ENCODE assay signal across 17 mouse cellular contexts in genomic region chr10:75995463-75995862, GRCm38 (mm10). TPM values are rescaled to one million over a fixed set of nuclear protein-coding genes. Genes with fewer than 3 reads are reported as not detected.
"Had no signal": no experiment of that assay in that cellular context is flagged by ENCODE, and none has a peak within 500 bp of the region (broad histone marks: within the 10 kb centered on the region; RNA-seq: fewer than 3 reads in every experiment).

No protein-coding gene starts in this region.

- DNase-seq: kidney, postnatal 14 days; left cerebral cortex, postnatal 4 days; lung, adult 2 months; lung, postnatal 4 days; midbrain, embryonic 14.5 days; thymus, adult 18-20 months; thymus, postnatal 25 days had no signal

RNA-seq across cellular contexts. Expression of gene Gm5134, which starts 41.1 kb away (rescaled TPM):
- total RNA-seq: layer of hippocampus, postnatal 14 days; left cerebral cortex, adult 18-20 months; left cerebral cortex, postnatal 4 days; liver, adult 2 months had no signal
- polyA plus RNA-seq: liver, adult 2 months; lung, postnatal 0 days; midbrain, embryonic 14.5 days; neural tube, embryonic 12.5 days; stomach, postnatal 0 days had no signal

RNA-seq across cellular contexts. Expression of gene Vpreb3, which starts 52.6 kb away (rescaled TPM):
- total RNA-seq: layer of hippocampus, adult 8-10 months; layer of hippocampus, postnatal 14 days; left cerebral cortex, adult 18-20 months; left cerebral cortex, postnatal 10 days; left cerebral cortex, postnatal 4 days; megakaryocyte, adult 5-6 weeks had no signal
- polyA plus RNA-seq: midbrain, embryonic 14.5 days had no signal

RNA-seq across cellular contexts. Expression of gene Gm867, which starts 55.0 kb away (rescaled TPM):
- total RNA-seq: left cerebral cortex, adult 18-20 months had no signal
- polyA plus RNA-seq: limb, embryonic 13.5 days had no signal

RNA-seq across cellular contexts. Expression of gene Mmp11, which starts 59.2 kb away (rescaled TPM):
- total RNA-seq: megakaryocyte, adult 5-6 weeks had no signal
